Mouse (Mus musculus) heart, embryonic 11.5 days (tissue): ENCODE results near the gene Ufsp1. TPM values are rescaled to one million over a fixed set of nuclear protein-coding genes. Genes with fewer than 3 reads are reported as not detected.

Experiments
- ATAC-seq: fragments of 200-750 bp; cut with Nextera tagmentation; replicated peaks from 2 replicates; pipeline ENCODE4 v1.8.0; 2017; ENCODE audit warnings: moderate library complexity; ENCODE audit not compliant: insufficient number of reproducible peaks, low FRiP score, low TSS enrichment
- H3K27ac ChIP-seq: fragments of 300-500 bp; sonication (generic); 2 replicates; pipeline ENCODE4 v1.5.1; 2014; ENCODE audit warnings: mild to moderate bottlenecking, low read depth, low read length
- H3K27me3 ChIP-seq: fragments of 300-500 bp; sonication (generic); 2 replicates; pipeline ENCODE4 v1.6.1; 2014; ENCODE audit warnings: mild to moderate bottlenecking, low read length, mixed read lengths; ENCODE audit not compliant: control insufficient read depth, insufficient read depth
- H3K36me3 ChIP-seq: fragments of 300-500 bp; sonication (generic); 2 replicates; pipeline ENCODE4 v1.6.1; 2014; ENCODE audit warnings: mild to moderate bottlenecking, low read length, moderate library complexity, mixed read lengths; ENCODE audit not compliant: control insufficient read depth, insufficient read depth
- H3K4me1 ChIP-seq: fragments of 300-500 bp; sonication (generic); 2 replicates; pipeline ENCODE4 v1.6.1; 2014; ENCODE audit warnings: low read length; ENCODE audit not compliant: control insufficient read depth, insufficient read depth
- H3K4me2 ChIP-seq: fragments of 300-500 bp; sonication (generic); 2 replicates; pipeline ENCODE4 v1.6.1; 2014; ENCODE audit warnings: mild to moderate bottlenecking, moderate library complexity
- H3K4me3 ChIP-seq: fragments of 300-500 bp; sonication (generic); 2 replicates; pipeline ENCODE4 v1.5.1; 2014; ENCODE audit warnings: low read depth, low read length
- H3K9ac ChIP-seq: fragments of 300-500 bp; sonication (generic); 2 replicates; pipeline ENCODE4 v1.6.1; 2014; ENCODE audit warnings: mild to moderate bottlenecking, low read depth, low read length, moderate library complexity
- H3K9me3 ChIP-seq: fragments of 300-500 bp; sonication (generic); replicated peaks from 2 replicates; pipeline ENCODE4 v1.6.1; 2016; ENCODE audit warnings: low read length; ENCODE audit not compliant: control insufficient read depth
- WGBS: fragments of 180-500 bp; shearing (Covaris S2); extraction: QIAGEN DNeasy Blood & Tissue Kit; methylation state at CpG from one replicate; pipeline ENCODE4 v1.1.7; 2014; ENCODE audit not compliant: insufficient replicate concordance; 5-methylcytosine and 5-hydroxymethylcytosine counted together
- polyA plus RNA-seq: library from polyadenylated mRNA; unstranded; fragments of >200 nt; fragmentation: Nextera tagmentation; extraction: Ambion mirVana; gene quantifications from 2 replicates; pipeline ENCODE4 v1.2.1, GENCODE M21; 2014

The Ufsp1 gene
- polyA plus RNA-seq, 1 experiment from 2014 or later, result 9.1 TPM

GRCm38 (mm10) chr5:137314193-137315083 lies 20.0 kb downstream of the Ufsp1 start, which contains the start of gene Trip6:
Trip6 (minus strand) TSS chr5:137314404.
- Histone ChIP-seq H3K27me3 (no peaks in the 10 kb centered on the region), H3K4me2 (peak within 1 kb of the TSS; percentile 96), H3K9me3 (no peaks in the 10 kb centered on the region), H3K4me3 (peak within 1 kb of the TSS; percentile 65), H3K9ac (peak within 1 kb of the TSS; percentile 93), H3K36me3 (peaks cover 13% of the 10 kb centered on the region), H3K4me1 (peaks cover 28% of the 10 kb centered on the region), H3K27ac (peak within 1 kb of the TSS; percentile 90)
- peak; percentile 79 for ATAC-seq
- WGBS, result 17% methylated on average over 30 of the region's 30 CpGs

DNA sequence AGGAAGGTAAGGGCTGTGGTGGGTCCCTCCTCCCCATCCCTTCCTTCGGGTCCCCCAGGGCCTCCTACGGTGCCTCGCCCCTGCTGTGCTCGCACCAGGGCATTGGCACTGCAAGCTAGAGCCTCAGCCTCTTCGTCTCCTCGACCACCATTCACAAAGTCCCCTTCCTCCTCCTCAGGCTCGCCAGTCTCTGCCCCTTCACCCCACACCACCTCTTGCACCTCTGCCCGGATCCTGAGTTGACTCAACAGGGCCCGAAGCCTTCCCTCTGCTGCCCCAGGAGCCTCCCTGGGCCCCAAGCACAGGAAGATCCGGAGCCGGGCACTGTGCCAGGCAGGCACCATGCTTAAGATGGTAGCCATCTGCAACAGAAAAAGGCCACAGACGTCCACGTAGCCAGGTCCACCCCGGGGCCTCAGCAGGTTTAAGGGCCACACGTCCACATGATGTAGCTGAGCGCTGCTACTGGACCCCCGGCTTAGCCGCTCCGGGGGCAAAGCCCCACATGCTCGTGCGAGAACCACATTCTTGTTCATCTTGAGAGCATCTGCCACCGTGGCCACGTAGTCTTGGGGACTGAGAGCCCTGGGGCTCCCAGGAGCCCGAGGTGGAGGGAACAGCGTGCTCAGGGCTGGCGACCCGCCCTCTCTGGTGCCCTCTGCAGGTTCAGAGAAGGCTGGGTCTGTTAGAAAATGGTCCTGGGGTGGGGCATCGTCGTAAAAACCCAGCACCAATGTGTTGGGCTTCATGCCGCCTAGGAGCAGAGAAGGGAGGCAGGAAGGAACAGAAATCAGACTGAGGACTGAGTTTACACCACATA lies 20.9 kb downstream of the Ufsp1 start:
- peaks cover 7% of the 10 kb centered on the region; the same call in 1 of the 2 replicates for H3K36me3 ChIP-seq
- peak overlapping the region; percentile 96 for H3K4me2 ChIP-seq
- peak overlapping the region; percentile 93 for H3K9ac ChIP-seq
- peaks cover 28% of the 10 kb centered on the region for H3K4me1 ChIP-seq
- WGBS, result 39% methylated on average over 29 of the region's 30 CpGs
- no peak overlapping the region for H3K4me3 ChIP-seq
- no peaks in the 10 kb centered on the region for H3K27me3 ChIP-seq
- no peak overlapping the region for H3K27ac ChIP-seq
- H3K9me3 ChIP-seq, result no peaks in the 10 kb centered on the region
- no peak; the same call in none of the 2 replicates for ATAC-seq

GRCm38 (mm10) chr5:137317361-137317760 lies 22.9 kb downstream of the Ufsp1 start:
- H3K4me3 ChIP-seq, result no peak overlapping the region
- peaks cover 24% of the 10 kb centered on the region for H3K4me1 ChIP-seq
- no peak overlapping the region for H3K9ac ChIP-seq
- no peak for ATAC-seq
- no peak overlapping the region for H3K27ac ChIP-seq
- H3K27me3 ChIP-seq, result no peaks in the 10 kb centered on the region
- H3K4me2 ChIP-seq, result no peak overlapping the region
- 46% methylated on average over 8 of the region's 8 CpGs for WGBS
- H3K36me3 ChIP-seq, result peaks cover 7% of the 10 kb centered on the region
- H3K9me3 ChIP-seq, result no peaks in the 10 kb centered on the region

DNA sequence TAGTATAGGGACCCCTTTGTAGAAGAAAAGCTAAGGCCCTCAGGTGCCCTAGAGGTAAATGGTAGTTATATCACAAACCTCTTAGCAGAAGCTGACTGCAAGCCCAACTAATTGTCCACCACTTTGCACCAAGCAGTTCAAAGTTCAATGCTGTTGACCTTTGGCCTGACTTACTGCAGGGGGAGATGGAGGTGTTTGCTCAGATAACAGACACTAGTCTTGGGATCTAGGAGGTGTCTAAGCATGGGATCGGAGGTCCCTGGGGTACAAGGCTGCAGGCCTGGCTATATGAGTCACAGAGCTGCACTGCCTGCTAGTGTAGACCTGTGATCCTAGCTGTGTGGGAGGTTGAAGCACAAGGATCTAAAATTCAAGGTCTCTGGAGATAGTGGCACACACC lies 24.1 kb downstream of the Ufsp1 start:
- Histone ChIP-seq H3K36me3 (peaks cover 10% of the 10 kb centered on the region), H3K4me2 (no peak overlapping the region), H3K4me1 (peaks cover 15% of the 10 kb centered on the region), H3K27ac (no peak overlapping the region), H3K4me3 (no peak overlapping the region), H3K9ac (no peak overlapping the region), H3K9me3 (no peaks in the 10 kb centered on the region), H3K27me3 (no peaks in the 10 kb centered on the region)
- ATAC-seq, result no peak
- WGBS, result 82% methylated on average over 1 of the region's 1 CpGs

DNA sequence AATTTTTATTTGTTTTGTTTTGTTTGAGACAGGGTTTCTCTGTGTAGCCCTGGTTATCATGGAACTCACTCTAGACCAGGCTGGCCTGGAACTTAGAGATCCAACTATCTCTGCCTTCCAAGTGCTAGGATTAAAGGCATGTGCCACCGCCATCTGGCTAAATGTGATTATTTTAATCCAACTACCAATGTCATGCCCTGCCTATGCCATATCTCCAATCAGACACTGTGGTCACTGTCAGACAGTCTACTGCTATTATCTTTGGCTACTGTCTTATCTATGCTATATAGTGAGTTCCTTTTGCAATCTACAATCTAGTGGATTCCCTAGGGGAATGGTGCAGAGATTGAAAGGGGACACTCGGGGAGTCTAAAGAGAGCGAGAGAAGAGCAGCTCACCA lies 26.6 kb downstream of the Ufsp1 start:
- no peak for ATAC-seq
- peaks cover 12% of the 10 kb centered on the region for H3K36me3 ChIP-seq
- H3K9me3 ChIP-seq, result no peaks in the 10 kb centered on the region
- no peak overlapping the region for H3K4me3 ChIP-seq
- no peak overlapping the region for H3K27ac ChIP-seq
- no peak overlapping the region for H3K9ac ChIP-seq
- no peaks in the 10 kb centered on the region for H3K4me1 ChIP-seq
- no peak overlapping the region for H3K4me2 ChIP-seq
- no peaks in the 10 kb centered on the region for H3K27me3 ChIP-seq
- 78% methylated on average over 3 of the region's 3 CpGs for WGBS

DNA sequence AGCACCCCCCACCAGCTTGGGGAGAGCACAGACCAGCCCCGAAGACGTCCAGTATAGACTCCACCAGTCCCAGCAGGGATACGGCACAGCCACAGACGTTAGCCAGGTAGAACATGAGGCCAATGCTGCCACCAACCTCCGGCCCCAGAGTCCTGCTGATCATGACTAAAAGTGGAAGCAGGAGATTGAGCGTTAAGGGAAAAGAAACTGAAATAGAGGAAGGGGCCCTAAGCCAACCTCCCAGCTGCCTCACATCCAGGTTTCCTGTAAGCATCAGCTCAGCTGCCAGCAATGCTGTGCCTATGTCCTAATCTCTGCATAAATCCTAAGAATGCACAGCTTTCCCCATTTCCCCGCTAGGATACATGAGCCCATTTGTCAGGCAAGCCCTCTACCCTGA lies 36.5 kb downstream of the Ufsp1 start:
- Histone ChIP-seq H3K9me3 (no peaks in the 10 kb centered on the region), H3K4me2 (no peak overlapping the region), H3K4me1 (peaks cover 5% of the 10 kb centered on the region; the same call in 1 of the 2 replicates), H3K9ac (no peak overlapping the region), H3K27me3 (no peaks in the 10 kb centered on the region), H3K4me3 (no peak overlapping the region), H3K27ac (no peak overlapping the region), H3K36me3 (0 out of 2 replicates have a peak, but pooled peaks cover 2% of the 10 kb centered on the region)
- WGBS, result 85% methylated on average over 7 of the region's 7 CpGs
- ATAC-seq, result no peak

GRCm38 (mm10) chr5:137332857-137333511 lies 38.6 kb downstream of the Ufsp1 start:
- H3K36me3 ChIP-seq, result no peaks in the 10 kb centered on the region
- peak overlapping the region; percentile 98 for H3K4me2 ChIP-seq
- peak overlapping the region; percentile 73 for H3K4me3 ChIP-seq
- no peaks in the 10 kb centered on the region for H3K9me3 ChIP-seq
- peaks cover 9% of the 10 kb centered on the region; the same call in 1 of the 2 replicates for H3K4me1 ChIP-seq
- ATAC-seq, result no peak
- peak overlapping the region; percentile 72 for H3K9ac ChIP-seq
- H3K27ac ChIP-seq, result no peak overlapping the region
- H3K27me3 ChIP-seq, result no peaks in the 10 kb centered on the region
- 20% methylated on average over 15 of the region's 15 CpGs for WGBS

DNA sequence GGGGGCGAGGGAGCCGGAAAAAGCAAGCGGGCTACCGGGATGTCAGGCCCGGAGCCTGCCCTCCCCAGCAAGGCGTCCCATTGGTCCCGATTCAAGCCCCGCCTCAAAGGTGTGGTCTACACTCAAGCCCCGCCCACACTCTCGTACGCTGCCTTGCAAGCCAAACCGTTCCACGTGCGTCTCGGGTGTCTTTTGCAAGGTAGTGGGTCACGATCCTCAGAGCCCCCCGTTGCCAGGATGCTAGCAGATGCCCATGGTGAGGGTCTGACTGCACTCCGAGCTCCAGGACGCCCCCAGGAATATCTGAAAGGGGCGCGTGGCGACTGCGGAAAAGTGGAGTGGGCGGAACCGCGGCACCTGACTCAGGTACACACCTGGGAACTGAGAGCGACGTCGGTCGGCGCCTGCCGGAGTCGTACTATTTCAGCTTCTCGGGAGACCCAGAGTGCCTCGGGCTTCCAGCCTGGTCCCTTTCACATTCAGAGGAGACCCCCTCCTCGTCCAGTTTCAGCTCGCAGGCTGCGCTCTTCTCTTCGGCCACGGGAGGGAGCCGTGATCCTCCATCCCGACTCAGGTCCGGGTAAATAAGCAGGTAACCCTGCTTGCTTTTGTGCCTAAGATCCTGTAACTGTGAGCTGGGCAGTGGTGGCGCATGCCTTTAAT lies 39.2 kb downstream of the Ufsp1 start, which contains the start of gene Slc12a9:
TSS of gene Slc12a9 (minus strand) at position 86 of the 663 bp plus-strand sequence.
- Histone ChIP-seq H3K36me3 (no peaks in the 10 kb centered on the region), H3K4me3 (peak within 1 kb of the TSS; percentile 73), H3K4me1 (peaks cover 11% of the 10 kb centered on the region; the same call in 1 of the 2 replicates), H3K27ac (no peak within 1 kb of the TSS), H3K4me2 (peak within 1 kb of the TSS; percentile 98), H3K9me3 (no peaks in the 10 kb centered on the region), H3K9ac (peak within 1 kb of the TSS; percentile 72), H3K27me3 (no peaks in the 10 kb centered on the region)
- peak; percentile 89 for ATAC-seq
- under 1% methylated on average over 44 of the region's 44 CpGs for WGBS
